Mouse (Mus musculus) cerebellum, adult 18-20 months (tissue): ENCODE measurements around the gene Pde11a.

Source experiments
- DNase-seq, 2 experiments: peaks; one replicate each; pipeline ENCODE4 v3.0.0; 2021

Gene Pde11a

DNA sequence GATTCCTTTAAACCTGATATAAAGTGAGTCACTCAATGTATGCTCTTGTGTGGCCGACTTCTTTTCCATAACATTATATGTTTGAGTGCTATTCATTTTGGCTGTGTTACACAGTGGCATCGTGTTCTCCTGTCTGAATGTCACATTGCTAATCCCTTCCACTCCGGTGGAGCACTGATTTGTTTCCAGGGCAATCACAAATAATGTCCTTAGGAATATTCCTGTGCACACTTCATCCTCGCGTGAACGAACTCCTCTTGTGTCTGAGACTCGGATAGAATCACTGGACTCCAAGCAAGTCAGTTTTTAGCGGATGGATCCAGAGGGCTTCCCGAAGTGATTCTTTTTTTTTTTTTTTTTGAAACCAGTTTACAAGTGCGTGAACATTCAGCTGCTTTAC lies 197.4 kb downstream of the Pde11a start:
- DNase-seq: no peak

DNA sequence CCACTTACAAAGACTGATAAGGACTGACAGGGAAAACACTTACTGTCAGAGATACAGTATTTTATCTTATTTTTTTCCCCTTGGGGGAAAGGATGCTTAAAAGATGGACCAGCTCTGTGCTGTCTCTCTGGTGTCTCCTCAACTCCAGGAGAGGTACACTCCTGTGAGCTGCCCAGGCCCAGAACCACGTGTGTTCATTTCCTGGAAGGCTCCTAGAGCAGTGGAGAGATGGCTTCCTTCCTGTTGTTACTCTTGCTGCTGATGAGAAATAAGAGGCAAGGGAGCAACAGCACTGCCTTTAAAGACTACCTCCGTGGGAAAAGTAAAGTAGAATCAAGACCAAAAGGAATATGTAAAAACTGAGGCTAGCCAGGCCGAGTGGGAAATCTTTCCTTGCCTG lies 205.6 kb downstream of the Pde11a start:
- DNase-seq: no peak

DNA sequence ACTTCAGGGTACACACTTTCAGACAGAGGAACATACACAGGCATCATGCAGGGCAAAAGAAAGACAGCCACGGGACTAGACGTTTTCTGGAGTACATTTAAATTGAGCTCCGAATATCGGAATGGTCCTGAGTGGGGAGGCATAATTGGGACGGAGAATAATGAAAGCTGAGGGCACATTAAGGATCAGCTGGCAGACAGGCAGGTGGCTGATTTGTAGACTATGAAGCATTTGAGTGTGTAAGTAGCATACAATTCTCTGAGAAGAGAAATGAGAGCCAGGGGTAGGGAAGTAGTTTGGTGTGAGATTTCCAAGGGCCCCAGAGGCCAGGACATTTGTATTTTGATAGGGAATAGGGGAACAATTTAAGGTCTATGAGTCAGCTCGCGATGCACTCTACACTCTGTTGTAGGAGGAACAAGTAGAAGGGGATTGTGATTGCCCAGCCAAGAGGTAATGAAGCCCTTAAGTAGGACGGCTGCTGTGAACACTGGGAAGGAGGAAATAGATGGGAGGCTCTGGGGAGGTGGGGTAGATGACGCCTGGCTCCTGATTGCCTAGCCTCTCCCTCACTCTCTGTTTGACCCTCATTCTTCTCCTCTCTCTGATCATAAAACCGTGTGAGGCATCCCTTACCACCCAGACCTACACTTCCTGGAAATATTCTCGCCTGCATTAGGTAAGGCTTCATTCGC lies 208.5 kb downstream of the Pde11a start:
- DNase-seq: no peak

DNA sequence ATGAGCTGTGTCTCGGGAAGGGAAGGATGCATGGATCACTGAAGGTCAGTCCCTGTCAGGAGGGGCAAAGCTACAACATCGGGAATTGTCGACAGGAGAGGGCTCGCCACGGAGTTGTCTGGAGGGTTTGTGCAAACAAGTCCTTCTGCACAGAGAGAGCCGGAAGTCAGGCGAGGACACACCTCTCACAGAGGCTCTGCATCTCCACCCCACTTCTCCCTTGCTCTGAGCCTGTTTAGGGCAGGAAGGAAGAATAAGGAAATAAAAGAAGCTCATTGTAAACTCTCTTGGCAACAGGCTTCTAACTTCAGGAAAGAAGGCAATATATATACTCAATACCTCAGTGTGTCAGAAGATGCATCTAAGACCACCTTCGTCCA lies 209.5 kb downstream of the Pde11a start:
- DNase-seq: no peak

DNA sequence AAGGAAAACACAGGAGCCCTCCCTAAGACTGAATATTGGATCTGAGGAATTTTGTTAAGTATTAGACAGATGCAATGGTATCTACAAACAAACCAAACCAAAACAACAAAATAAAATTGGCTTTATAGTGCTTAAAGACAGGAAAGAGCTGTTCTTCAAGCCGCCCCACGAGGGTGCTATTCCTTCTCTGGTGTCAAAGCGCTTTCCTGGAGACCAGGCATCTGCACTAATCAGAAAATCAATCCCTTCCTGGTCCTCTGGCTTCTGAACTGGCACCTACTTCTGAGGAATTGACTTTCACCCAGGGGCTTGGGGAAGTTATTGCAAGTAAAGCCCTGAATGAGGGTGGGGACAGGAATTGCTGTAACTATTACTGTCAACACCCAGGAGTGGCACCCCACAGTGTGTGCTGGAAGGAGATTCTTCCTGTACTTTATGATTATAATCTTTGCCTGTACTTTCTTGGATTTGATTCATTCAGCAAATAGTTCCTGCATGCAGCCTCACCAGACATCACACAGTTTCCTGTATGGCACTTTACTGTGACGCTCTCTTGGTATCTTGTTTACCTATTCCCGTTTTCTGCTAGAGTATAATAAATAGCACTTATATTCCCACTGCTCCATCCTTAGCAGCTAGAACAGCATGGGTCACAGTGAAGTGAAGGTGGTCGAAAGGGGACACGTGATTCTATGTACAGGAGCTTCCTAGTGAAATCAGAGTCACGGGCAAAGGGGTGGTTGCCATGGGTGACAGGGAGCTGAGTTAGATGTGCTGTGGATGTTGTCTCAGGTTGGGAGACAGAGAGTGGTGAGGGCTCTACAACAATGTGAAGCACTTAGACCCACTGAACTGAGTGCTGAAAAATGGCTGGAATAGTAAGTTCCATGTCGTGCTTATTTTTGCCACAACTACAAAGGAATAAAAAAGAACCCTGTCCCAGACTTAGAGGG lies 210.2 kb downstream of the Pde11a start:
- no peak for DNase-seq

DNA sequence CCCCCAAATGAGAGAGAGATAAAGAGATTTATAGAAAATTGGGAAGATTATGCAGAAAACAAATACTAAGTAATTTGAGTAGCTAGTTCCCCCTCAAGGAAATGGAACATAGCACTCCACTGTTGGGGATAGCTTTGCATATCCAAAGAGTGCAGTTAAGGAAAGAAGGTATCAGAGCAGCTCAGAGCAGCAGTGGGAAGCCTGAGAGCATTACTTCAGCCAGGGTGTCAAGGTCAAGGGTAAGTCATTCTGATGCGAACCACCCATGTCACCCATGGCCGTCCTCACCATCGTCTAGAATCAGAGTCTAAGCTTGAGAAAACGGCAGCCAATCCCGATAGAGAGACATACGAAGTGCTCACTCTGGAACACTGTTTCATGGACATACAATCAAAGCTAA lies 211.9 kb downstream of the Pde11a start:
- DNase-seq: no peak

DNA sequence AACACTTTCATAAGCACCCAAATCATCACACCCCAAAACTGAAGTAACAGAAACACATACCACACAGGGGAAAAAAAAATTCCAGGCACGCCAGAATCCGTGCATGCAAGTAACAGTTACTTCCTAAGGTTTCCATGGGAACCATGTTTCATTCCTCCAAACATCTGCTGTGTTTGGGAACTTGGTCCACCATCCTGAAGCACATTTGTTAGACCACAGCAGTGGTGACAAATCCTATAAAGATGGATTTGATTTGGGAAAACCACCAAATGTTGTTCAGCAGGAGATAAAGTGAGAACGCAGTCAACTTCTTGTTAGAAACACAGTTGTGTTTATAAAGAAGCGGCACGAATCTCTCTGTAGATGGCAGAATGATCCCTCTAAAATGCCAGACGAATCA lies 213.8 kb downstream of the Pde11a start:
- no peak for DNase-seq

DNA sequence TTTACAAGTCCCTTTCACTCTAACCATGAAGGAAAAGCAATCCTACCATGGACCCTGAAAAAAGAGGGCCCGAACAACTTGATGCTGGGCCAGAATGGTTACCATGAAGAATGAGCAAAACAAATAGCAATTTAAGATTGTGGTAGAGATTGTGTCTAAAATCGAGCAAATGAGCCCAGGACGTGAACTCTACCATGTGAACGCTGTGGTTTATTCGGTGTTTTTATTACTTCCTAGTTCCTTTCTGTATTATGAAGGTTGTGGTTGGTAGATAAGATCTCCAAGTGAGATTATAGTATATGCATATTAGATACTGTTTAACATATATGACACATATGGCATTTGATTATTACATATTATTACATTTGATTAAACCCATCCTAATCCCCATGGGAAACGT lies 216.4 kb downstream of the Pde11a start:
- no peak for DNase-seq

DNA sequence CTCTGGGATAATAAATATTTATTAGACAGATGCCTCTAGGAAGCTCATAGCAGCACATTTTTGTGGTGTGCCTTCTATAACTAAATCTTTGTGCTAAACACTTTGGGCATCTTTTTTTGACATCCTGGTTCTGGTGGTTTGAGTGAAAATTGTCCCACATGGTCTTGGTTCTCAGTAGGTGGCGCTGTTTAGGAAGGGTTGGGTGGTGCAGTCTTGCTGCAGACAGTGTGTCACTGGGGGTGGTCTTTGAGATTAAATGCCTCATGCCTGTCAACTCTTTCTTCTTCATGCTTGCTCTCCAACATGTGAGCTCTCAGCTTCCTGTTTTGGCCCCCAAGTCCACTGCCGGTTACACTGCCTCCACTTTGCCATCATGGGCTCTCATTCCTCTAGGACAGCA lies 218.7 kb downstream of the Pde11a start:
- DNase-seq: no peak

DNA sequence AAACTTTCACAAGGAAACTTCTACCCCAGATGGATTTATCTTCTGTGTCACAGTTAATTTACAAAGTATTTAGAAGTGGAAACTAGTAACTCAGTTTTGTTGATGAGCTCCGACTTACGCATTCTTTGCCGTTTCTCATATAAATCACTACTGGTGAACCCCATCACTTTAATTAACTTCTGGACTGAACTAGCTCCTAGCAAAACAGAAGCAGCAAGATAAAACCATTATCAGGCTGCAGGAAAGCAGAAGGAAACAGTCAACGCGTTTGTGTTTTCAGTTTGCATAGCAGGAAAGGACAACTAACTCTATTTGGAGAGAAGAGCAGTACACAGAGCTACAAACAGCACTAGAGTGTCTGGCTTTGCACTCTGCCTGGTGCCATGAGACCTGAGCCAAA lies 220.1 kb downstream of the Pde11a start:
- no peak for DNase-seq

DNA sequence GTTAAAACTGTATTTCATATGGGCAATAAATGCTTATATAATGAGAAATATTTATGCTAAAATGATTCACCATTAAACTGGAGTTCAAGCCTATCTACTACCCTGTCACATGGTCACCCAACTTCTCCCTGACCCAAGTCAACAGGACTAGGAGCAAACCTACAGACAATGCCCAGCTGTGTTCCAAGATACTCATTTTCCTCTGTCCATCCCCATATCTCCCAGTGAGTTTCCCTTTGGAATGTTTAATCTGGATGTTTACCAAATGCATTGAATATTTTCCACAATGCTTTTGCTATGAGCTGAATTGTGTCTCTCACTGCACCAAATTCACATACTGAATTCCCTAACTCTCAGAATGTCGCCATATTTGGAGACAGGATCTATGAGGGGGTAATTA lies 221.4 kb downstream of the Pde11a start:
- no peak for DNase-seq

DNA sequence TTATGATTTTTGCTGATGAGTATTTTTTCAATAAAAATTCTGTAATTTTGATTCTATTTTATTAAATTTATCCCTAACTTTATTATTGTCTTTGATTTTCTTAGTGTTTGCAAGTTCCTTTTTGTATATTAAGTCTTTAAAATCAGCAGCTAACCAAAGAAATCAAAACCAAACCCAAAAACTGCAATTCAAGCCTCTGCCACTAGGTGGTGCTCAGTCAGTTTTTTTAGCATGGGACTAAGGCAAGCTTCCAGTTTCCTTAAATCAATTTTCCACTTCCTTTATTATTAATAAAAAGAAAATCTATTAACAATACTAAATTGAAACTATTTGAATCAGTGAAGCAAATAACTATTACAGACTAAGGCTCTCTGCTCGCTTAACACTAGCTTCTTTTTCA lies 222.9 kb downstream of the Pde11a start:
- peak; percentile 16 to 57 for DNase-seq

DNA sequence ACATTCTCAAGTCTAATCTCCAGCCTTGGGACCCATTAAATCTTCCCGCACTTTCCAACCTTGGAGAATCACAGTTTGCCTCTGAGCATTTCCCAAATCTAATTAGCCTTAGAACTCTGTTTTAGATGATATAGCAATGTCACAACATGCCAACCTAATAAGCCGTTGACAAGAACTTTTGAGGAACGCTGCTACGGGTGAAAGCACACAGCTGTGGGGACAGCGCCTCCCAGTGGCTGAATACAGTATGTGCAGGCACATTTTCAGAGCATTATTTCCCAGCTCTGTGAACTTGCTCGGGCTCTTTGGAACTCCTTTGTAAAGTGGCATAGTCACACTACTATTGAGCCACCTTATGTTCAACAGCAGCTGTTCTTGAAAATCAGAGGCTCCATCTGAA lies 223.8 kb downstream of the Pde11a start:
- DNase-seq: peak in 1 of 2 experiments; percentile 5

DNA sequence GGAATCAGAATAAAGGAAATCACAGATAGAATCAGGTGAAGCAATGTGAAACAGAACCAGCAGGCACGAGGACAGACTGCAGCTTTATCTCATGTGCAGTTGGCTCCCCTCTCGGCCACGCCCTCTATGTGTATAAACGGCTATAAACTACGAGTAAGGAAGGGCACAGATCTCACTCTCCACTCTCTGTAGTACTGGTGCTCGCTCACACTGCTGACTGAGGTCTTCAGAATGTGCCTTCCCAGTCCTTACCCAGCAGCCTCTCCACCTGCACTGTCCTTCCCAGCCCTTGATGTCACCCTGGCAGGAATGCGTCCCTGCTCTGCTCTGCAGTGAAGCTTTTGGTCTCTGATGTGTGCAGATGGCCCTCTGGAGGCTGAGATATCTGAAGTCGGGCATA lies 228.9 kb downstream of the Pde11a start:
- DNase-seq: no peak

DNA sequence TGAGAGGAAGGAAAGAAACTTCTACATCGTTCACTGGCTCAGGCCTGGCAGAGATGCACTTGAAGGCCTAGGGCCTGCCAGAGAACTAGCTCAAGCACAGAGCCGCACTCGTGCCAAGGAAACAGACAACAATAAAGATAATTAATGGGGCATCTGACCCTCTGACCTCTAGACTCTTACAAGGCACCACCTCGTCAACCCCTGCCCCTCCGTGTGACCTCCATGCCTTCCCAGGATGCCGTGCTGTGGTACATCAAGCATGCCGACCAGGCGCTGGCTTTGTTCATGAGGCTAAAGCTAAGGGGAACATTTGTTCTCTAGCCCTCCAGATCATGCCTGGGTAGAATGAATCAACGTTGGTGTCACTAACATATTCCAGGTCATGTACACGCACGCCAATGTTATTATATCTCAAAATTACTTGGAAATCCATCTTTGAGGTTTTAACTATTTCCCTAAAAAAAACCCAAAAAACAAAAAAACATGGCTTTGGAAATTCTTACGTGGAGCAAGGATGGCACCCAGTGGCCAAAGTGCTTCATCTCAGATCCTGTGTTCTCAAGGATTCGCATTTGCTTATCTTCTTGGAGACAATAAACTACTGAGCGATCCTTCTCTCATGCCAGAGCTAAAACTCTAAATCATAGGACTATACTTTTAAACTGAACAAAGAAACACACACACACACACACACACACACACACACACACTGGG lies 236.5 kb downstream of the Pde11a start:
- no peak for DNase-seq

DNA sequence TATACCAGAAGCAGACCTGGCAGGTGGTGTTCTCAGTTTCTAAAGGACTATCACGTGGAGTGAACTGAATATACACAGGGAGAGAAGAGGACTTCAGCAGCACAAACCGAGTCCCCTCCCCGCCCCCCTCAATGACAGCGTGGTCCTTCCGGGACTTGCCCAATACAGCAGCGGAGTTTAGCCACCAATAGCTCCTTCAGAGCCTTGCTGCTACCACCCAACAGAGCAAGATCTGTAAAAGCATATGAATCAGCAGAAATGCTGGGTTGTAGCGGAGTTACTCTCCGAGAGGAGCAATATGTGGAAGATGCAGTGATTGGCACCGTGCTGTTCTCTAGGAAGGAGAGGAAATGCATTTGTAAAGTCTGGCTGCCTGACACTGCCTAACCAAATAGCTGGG lies 238.0 kb downstream of the Pde11a start:
- no peak for DNase-seq

DNA sequence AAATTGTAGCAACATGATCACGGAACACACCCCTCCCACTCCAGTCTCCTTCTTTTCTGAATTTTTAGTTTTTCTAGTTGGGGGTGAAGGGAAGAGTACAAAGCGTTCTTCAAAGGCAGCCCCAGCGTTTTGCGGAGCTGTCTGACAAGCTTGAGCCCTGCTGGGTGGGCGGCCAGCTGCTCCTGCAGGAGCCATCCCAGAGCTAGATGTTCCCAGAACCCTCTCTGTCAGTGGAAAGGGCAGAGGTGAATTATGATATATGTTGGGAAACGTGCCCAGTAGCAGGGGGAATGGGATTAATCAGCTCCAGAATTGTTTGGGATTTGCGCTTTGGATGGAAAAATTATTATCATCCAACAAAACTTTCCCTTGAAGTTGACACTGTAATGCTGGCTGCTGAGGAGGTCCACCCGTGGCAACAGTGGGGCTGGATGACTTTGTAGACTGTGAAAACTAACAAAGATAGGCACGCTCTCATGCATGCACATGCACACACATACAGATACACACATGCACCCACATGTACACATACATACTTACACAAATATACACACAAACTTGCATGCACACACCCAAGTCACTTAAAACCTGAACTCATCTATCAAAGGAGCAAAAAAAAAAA lies 238.7 kb downstream of the Pde11a start:
- no peak for DNase-seq

DNA sequence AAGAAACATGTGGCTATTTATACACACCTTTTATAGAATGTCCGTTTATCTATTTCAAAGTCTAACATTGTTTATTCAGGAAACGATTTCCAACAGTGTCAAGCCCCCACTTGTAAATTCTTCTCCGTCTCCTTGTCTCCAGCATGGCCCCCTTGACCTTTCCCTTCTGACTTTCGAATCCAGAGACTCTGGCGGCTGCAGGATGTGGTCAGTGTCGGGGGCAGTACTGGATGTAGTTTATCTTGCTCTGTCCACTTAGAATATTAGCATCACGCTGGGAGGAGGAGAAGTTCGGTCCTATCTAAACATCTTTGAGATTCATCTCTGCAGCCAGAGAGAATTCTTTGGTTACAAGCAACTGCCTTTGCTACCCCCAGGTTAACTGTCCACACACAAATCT lies 240.2 kb downstream of the Pde11a start:
- DNase-seq: no peak

DNA sequence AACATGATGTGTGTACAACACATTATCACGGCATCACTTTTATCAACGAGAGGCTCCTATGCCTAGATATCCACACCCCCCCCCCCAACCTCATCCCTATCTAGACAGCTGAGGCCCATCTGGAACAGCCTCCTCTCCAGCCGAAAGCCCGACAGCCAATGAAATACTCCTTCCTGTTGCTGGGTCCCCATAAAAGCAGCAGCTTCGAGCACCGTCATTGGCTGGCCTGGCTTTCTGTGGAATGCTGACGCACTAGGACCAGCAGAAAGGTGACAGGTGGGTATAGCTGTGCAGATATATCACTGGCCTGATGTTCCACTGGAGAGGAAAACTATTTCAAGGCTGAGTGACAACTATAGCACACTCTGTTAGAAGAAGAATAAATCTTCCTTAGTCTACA lies 240.7 kb downstream of the Pde11a start:
- no peak for DNase-seq

DNA sequence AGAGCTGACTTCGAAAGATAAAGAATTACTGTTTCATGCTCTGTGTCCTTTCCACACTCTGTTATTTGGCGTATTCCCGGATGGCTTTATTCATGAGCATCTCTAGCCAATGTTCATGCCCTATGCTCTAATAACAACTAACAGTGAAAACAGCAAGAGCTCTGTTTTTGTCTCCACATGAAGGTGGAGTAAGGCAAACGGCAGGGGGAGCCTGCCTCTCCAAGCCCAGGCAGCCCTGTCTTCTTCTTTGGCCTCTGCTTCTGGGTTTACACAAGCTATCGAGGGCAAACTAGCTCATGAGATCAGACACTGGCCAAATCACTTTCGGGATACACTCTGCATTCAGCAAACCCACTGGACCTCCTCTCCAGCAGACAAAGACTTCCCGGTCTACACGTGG lies 241.3 kb downstream of the Pde11a start:
- DNase-seq: no peak

DNA sequence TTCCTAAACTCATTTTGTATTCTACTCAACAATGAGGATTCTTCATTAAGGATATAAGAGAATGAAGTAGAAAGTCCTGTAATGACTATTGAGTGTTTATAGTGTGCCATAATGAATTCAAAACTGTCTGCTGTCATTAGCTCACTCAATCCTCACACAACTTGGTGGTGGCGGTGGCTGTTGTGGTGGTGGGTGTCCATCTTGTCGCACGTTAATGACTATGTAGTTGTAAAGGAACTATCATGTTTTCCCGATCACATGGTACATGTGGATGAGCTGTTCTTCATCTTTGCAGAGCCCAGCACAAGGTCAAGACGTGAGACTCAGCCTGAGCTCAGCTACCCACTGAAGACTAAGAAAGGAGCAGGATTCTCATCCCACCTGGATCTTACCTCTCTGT lies 242.7 kb downstream of the Pde11a start:
- no peak for DNase-seq

DNA sequence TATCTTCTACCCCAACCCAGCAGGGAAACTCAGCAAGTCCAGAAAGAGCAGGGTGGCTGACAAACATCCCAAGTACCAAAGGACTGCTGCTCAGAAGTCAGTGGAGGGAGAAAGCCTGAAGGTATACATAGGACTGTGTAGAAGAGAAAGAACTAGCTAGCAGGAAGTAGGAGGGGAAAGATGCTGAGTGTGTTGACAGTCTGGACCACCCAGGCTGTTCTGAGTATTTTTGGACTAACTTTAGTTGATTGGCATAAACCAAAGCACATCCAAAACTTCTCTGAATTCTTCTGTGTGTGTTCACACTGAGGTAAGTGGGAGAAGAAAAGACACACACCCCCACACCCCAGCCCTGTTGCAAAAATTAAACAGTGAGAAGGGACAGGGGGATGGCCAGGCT lies 248.1 kb downstream of the Pde11a start:
- no peak for DNase-seq

DNA sequence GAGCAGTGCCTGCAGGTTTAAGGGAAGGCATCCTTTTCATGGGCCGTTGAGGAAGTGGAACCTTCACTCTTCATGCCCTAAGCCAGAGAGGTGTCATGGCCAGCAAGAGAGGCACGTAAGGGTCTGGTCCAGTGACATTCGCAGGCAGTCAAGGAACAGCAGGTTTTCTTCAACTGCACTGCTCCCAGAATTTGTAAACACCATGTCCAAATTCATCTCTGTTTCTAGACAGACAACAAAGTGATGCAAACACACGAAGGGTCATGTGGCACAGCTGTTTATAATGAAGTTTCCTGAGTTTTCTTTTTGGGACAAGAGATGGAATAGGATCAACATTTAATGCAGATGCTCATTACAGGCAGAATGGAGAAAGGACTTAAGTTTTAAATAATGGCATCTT lies 249.7 kb downstream of the Pde11a start:
- no peak for DNase-seq
